Mouse (Mus musculus): ENCODE results near the gene Usp43. TPM values are rescaled to one million over a fixed set of nuclear protein-coding genes. Genes with fewer than 3 reads are reported as not detected.

Usp43 gene
- polyA plus RNA-seq (2015; fragmentation: Nextera tagmentation; extraction: Ambion mirVana): 1.8 and 2.3 TPM in 2 replicates

DNA sequence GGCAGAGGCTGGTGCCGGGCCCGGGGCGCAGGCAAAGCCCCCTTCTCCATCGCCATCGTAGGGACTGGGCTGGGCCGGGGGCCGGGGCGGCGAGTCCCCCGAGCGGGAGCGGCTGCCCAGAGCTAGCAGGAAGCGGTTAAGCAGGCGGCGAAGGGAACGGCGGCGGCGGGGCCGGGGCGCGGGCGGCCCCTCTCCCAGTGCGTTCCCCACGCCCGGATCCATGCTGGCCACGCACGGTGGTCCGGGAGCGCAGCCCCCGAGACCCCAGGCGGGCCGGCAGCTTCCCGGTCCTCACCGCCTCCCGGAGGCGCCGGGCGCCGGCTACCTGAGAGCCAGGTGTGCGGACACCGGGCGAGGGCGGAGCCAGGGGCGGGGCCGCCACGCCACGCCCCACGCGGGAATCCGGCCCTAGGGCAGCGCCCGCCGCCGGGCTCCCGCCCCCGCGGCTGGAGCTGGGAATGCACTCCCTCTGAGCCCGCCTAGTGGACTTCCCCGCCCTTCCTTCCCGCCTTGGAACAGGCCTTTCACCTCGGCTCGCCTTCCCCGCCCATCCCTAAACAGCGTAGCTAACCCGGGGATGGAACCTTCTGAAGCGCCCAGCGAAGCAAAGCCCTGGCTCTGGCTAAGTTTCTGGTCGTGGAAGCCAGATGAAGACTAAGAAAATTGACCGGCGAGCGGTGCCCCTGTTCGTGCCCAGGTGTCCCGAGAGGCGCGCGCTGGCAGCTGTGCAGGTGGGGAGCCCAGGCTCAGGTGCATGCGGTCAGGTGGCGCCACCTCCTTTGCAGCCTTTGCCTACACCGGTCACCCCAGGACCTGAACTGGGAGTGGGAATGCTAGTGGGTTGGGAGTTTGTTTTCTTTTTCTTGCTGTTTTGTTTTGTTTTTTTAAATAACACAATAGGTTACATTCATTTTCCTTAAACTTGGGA, at the start of gene Usp43:
TSS of gene Usp43 (minus strand) at position 327 of the 928 bp plus-strand sequence.
- Histone ChIP-seq H3K4me1 (replicated peaks; ENCODE audit: insufficient read depth, low read length) (peaks cover 11% of the 10 kb centered on the region; the same call in 1 of the 2 replicates), H3K9ac (ENCODE audit: low read depth, low read length) (peak within 1 kb of the TSS; percentile 79), H3K27me3 (ENCODE audit: insufficient read depth, low read length) (no peaks in the 10 kb centered on the region), H3K36me3 (ENCODE audit: insufficient read depth, low read length) (no peaks in the 10 kb centered on the region), H3K9me3 (replicated peaks; ENCODE audit: low read length) (no peaks in the 10 kb centered on the region), H3K4me2 (ENCODE audit: low read length) (peak within 1 kb of the TSS; percentile 100), H3K27ac (peak within 1 kb of the TSS; percentile 94), H3K4me3 (replicated peaks; ENCODE audit: low read depth, low read length) (peak within 1 kb of the TSS; percentile 78)
- ATAC-seq (replicated peaks; ENCODE audit: low FRiP score, low read depth) (peak; percentile 91), DNase-seq (ENCODE audit: low spot score) (peak; percentile 86)
- peak; percentile 22; the same call in 1 of the 2 replicates for TF ChIP-seq CTCF (IDR thresholded peaks at IDR 0.05; ENCODE audit: low read depth)
- 1% methylated on average over 75 of the region's 80 CpGs for WGBS

DNA sequence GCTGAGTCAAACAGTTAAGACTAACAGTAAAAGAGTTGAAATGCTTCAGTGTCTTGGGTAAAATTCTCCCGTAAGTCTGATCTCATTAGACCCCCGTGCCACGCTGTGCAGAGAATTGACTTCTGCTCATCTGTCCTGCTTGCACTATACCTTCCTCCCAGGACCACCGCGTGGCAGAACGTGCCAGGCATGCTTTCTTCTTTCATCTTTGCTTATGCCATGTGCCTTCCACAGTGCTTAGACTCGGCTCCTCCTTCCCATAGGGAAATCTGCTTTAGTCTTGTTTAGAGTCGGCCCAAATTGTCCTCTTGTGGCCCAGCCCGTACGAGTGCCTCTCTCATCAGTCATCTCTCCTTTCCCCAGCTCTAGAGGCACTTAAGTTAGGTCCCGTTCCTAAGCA, 45.9 kb upstream of the Usp43 start:
- no peak for DNase-seq (ENCODE audit: low spot score)
- no peak overlapping the region for H3K9ac ChIP-seq (ENCODE audit: low read depth, low read length)
- WGBS: 66% methylated on average over 11 of the region's 11 CpGs
- 0 out of 2 replicates have a peak, but pooled peaks cover 11% of the 10 kb centered on the region for H3K36me3 ChIP-seq (ENCODE audit: insufficient read depth, low read length)
- H3K9me3 ChIP-seq (replicated peaks; ENCODE audit: low read length): no peaks in the 10 kb centered on the region
- no peaks in the 10 kb centered on the region for H3K27me3 ChIP-seq (ENCODE audit: insufficient read depth, low read length)
- TF ChIP-seq CTCF (IDR thresholded peaks at IDR 0.05; ENCODE audit: low read depth): no peak
- no peak for ATAC-seq (replicated peaks; ENCODE audit: low FRiP score, low read depth)
- H3K27ac ChIP-seq: no peak overlapping the region
- 0 out of 2 replicates have a peak, but pooled peaks cover 12% of the 10 kb centered on the region for H3K4me1 ChIP-seq (replicated peaks; ENCODE audit: insufficient read depth, low read length)
- no peak overlapping the region for H3K4me2 ChIP-seq (ENCODE audit: low read length)
- no peak overlapping the region for H3K4me3 ChIP-seq (replicated peaks; ENCODE audit: low read depth, low read length)

DNA sequence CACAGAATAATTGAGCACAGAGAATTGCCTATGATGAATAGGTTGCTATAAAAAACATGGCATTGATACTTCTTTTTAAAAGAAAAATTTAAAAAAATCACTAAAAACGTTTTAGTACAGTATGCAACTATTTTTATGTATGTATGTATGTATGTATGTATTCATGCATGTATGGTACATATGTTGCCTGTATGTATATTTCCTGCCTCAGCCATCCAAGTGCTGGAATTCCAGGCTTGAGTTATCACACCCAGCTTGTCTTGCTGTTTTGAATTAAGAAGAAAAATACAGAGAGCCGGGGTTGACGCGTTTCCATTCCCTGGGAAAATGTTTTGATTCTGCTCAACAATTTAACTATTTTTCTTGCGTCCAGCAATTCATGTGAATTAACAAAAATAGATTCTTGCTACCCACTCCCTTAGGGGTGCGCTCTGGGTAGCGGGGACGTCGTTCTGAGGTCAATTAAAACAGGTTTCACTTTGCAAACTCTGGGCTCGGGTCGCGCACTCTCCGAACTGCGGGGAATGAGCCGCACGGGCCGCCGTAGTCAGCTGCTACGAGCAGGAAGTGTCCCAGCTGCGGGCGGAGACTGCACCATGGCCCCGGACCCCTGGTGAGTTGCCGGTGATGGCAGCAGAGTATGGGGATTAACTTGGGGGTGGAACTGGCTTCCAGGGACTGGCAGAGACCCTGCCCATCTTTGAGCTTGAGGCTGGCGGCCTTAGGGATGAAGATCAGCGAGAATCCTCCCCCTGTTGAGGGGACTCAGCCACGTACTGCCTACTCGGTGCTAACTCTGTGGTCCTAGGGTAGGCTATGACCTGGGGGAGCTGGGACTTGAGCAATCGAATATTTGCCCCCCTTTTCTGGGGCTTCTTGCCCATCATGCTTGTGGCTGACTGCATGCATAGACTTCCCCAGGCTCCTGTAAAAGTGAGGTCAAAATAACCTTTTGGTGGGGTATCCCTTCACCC, 44.2 kb upstream of the Usp43 start, which contains the start of gene Stx8:
TSS of gene Stx8 (plus strand) at position 289 of the 974 bp plus-strand sequence.
- peak within 1 kb of the TSS; percentile 69 for H3K9ac ChIP-seq (ENCODE audit: low read depth, low read length)
- no peaks in the 10 kb centered on the region for H3K9me3 ChIP-seq (replicated peaks; ENCODE audit: low read length)
- 0% methylated on average over 28 of the region's 28 CpGs for WGBS
- 0 out of 2 replicates have a peak within 1 kb of the TSS, but pooled peaks have one; percentile 42 for H3K27ac ChIP-seq
- DNase-seq (ENCODE audit: low spot score) (peak; percentile 90), ATAC-seq (replicated peaks; ENCODE audit: low FRiP score, low read depth) (peak; percentile 85)
- H3K27me3 ChIP-seq (ENCODE audit: insufficient read depth, low read length): no peaks in the 10 kb centered on the region
- 0 out of 2 replicates have a peak, but pooled peaks cover 3% of the 10 kb centered on the region for H3K36me3 ChIP-seq (ENCODE audit: insufficient read depth, low read length)
- H3K4me1 ChIP-seq (replicated peaks; ENCODE audit: insufficient read depth, low read length): 0 out of 2 replicates have a peak, but pooled peaks cover 12% of the 10 kb centered on the region
- H3K4me3 ChIP-seq (replicated peaks; ENCODE audit: low read depth, low read length): peak within 1 kb of the TSS; percentile 58
- TF ChIP-seq CTCF (IDR thresholded peaks at IDR 0.05; ENCODE audit: low read depth): no peak
- H3K4me2 ChIP-seq (ENCODE audit: low read length): peak within 1 kb of the TSS; percentile 74

DNA sequence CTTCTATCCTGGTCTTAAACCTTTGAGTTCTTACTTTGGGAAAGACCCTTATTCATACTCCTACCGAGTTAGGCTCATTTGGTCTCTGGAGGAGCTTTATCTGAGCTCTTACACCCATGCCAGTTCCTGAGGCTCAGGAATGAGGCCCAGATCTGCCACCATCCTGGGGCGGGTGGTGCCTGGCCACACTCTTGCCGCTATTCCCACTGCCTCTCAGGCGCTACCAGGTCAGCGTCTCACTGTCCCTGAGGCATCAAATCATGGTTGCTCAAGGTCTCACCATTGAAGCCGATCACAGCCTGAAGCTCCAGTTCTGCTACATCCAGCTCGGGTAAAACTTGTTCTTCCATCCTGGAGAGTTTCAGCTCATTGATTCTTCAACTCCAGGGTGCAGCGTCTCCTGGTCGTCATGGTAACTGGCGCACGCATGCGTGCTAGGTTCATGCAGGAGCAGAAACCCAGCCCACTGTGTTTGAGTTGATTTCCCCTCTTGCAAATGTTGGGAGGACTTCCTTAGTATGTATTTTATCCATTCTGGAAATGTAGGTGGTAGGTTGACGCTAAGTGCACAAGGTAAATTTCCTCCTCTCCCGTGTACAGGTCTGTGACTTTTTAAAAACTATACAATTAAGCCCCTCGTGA, 43.4 kb upstream of the Usp43 start, which contains the start of gene Cfap52:
TSS of gene Cfap52 (minus strand) at position 410 of the 642 bp plus-strand sequence.
- Histone ChIP-seq H3K27me3 (ENCODE audit: insufficient read depth, low read length) (no peaks in the 10 kb centered on the region), H3K27ac (0 out of 2 replicates have a peak within 1 kb of the TSS, but pooled peaks have one; percentile 42), H3K4me2 (ENCODE audit: low read length) (peak within 1 kb of the TSS; percentile 74), H3K4me3 (replicated peaks; ENCODE audit: low read depth, low read length) (peak within 1 kb of the TSS; percentile 58), H3K9ac (ENCODE audit: low read depth, low read length) (peak within 1 kb of the TSS; percentile 69), H3K4me1 (replicated peaks; ENCODE audit: insufficient read depth, low read length) (0 out of 2 replicates have a peak, but pooled peaks cover 12% of the 10 kb centered on the region), H3K36me3 (ENCODE audit: insufficient read depth, low read length) (no peaks in the 10 kb centered on the region), H3K9me3 (replicated peaks; ENCODE audit: low read length) (no peaks in the 10 kb centered on the region)
- no peak for TF ChIP-seq CTCF (IDR thresholded peaks at IDR 0.05; ENCODE audit: low read depth)
- DNase-seq (ENCODE audit: low spot score): peak; percentile 82
- ATAC-seq (replicated peaks; ENCODE audit: low FRiP score, low read depth): peak; percentile 68; the same call in 1 of the 2 replicates
- 7% methylated on average over 15 of the region's 15 CpGs for WGBS

DNA sequence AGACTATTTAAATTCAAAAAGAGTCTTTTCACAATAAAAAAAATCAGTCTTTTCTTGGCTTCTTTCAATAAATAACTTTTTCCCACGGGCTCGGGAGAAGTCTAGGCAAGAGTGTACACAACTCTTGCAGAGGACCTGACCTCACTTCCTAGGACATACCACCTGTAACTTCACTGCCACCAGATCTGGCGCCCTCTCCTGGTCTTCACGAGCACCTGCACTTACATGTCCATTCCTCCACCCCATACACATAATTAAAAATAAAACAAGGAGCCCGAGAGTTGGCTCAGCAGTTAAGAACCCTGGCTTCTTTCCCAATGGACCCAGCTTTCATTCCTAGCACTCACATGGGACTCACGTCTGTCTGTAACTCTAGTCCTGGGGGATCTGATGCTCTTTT, 42.2 kb upstream of the Usp43 start:
- Histone ChIP-seq H3K27me3 (ENCODE audit: insufficient read depth, low read length) (no peaks in the 10 kb centered on the region), H3K27ac (no peak overlapping the region), H3K9ac (ENCODE audit: low read depth, low read length) (no peak overlapping the region), H3K9me3 (replicated peaks; ENCODE audit: low read length) (no peaks in the 10 kb centered on the region), H3K4me1 (replicated peaks; ENCODE audit: insufficient read depth, low read length) (0 out of 2 replicates have a peak, but pooled peaks cover 12% of the 10 kb centered on the region), H3K36me3 (ENCODE audit: insufficient read depth, low read length) (no peaks in the 10 kb centered on the region), H3K4me2 (ENCODE audit: low read length) (no peak overlapping the region), H3K4me3 (replicated peaks; ENCODE audit: low read depth, low read length) (no peak overlapping the region)
- WGBS: 70% methylated on average over 6 of the region's 6 CpGs
- ATAC-seq (replicated peaks; ENCODE audit: low FRiP score, low read depth) (no peak), DNase-seq (ENCODE audit: low spot score) (peak; percentile 28)
- peak; percentile 50 for TF ChIP-seq CTCF (IDR thresholded peaks at IDR 0.05; ENCODE audit: low read depth)
